23 mouse cellular contexts compared by ENCODE assay signal in genomic region chr6:51258304-51258703, GRCm38 (mm10).
DNase-seq lines count a peak whose midpoint lies in the region; ATAC-seq and TF ChIP-seq lines count a peak whose summit lies in the region.
"Had no signal": no experiment of that assay in that cellular context is flagged by ENCODE, and none has a peak within 500 bp of the region (broad histone marks: within the 10 kb centered on the region; RNA-seq: fewer than 3 reads in every experiment).

No protein-coding gene starts in this region.

- no peaks in the 10 kb centered on the region for H3K36me3 ChIP-seq in heart, embryonic 15.5 days
- H3K36me3 ChIP-seq in MEL (ENCODE audit: control insufficient read depth in 1 of 2, insufficient read depth in 2 of 2, low read length in 2 of 2), result 0 out of 4 replicates have a peak, but pooled peaks cover 0 to 3% of the 10 kb centered on the region in 2 experiments
- H3K36me3 ChIP-seq: embryonic facial prominence, embryonic 15.5 days; forebrain, embryonic 10.5 days; G1E; heart, embryonic 10.5 days; hindbrain, embryonic 13.5 days; intestine, embryonic 15.5 days had no signal

- no peak overlapping the region for H3K4me3 ChIP-seq in heart, embryonic 15.5 days
- H3K4me3 ChIP-seq in MEL (ENCODE audit: control insufficient read depth in 1 of 2, insufficient read depth in 1 of 2, low read depth in 2 of 2, low read length in 2 of 2), result no peak overlapping the region
- H3K4me3 ChIP-seq: embryonic facial prominence, embryonic 15.5 days; erythroblast, embryonic 14.5 days; forebrain, embryonic 10.5 days; gastrocnemius, adult 2 months; heart, embryonic 10.5 days; hindbrain, embryonic 13.5 days; intestine, embryonic 15.5 days had no signal

- TF ChIP-seq POLR2A in MEL (IDR thresholded peaks at IDR 0.05; ENCODE audit: control insufficient read depth in 1 of 2, insufficient read depth in 1 of 2, low read depth in 1 of 2, low read length in 2 of 2, poor library complexity in 1 of 2), result no peak

- peak; percentile 53; the same call in 1 of the 2 replicates for ATAC-seq in heart, embryonic 15.5 days (replicated peaks; ENCODE audit: insufficient number of reproducible peaks, insufficient read depth, low FRiP score, low read depth)
- peak; percentile 60 for ATAC-seq in megakaryocyte progenitor cell, adult 5-6 weeks (replicated peaks; ENCODE audit: poor library complexity)
- ATAC-seq: forebrain, embryonic 14.5 days had no signal

- TF ChIP-seq CTCF in MEL (IDR thresholded peaks at IDR 0.05 in 2 of 3, conservative IDR thresholded peaks at IDR 0.05 in 1 of 3; ENCODE audit: control insufficient read depth in 1 of 3, insufficient read depth in 1 of 3, low read depth in 2 of 3, low read length in 3 of 3, poor library complexity in 1 of 3, severe bottlenecking in 1 of 3), result no peak

- 55% methylated on average over 2 of the region's 2 CpGs for WGBS in heart, embryonic 15.5 days

- TF ChIP-seq EP300 in MEL (IDR thresholded peaks at IDR 0.05; ENCODE audit: low read depth in 1 of 2, low read length in 2 of 2), result peak; percentile 59 to 76

- no peak overlapping the region for H3K4me2 ChIP-seq in heart, embryonic 15.5 days
- H3K4me2 ChIP-seq: embryonic facial prominence, embryonic 15.5 days; hindbrain, embryonic 13.5 days; intestine, embryonic 15.5 days had no signal

- no peaks in the 10 kb centered on the region for H3K9me3 ChIP-seq in heart, embryonic 15.5 days (replicated peaks)
- H3K9me3 ChIP-seq in MEL (replicated peaks; ENCODE audit: insufficient read depth, low read length), result no peaks in the 10 kb centered on the region
- H3K9me3 ChIP-seq: embryonic facial prominence, embryonic 15.5 days; forebrain, embryonic 10.5 days; heart, embryonic 10.5 days; hindbrain, embryonic 13.5 days; intestine, embryonic 15.5 days had no signal

- TF ChIP-seq RAD21 in MEL (IDR thresholded peaks at IDR 0.05; ENCODE audit: low read depth, low read length), result no peak

- no peak for DNase-seq in heart, postnatal 36 days
- peak; percentile 24 for DNase-seq in 416B (ENCODE audit: low read depth)
- DNase-seq in MEL (ENCODE audit: low read depth, low spot score), result peak; percentile 47
- DNase-seq in MN1 (ENCODE audit: low spot score), result no peak
- DNase-seq in spleen, adult 18-20 months, result no peak
- DNase-seq: adrenal gland, adult 8-10 months; adrenal gland, postnatal 36 days; cerebellum, adult 2 months; cerebellum, postnatal 10 days; embryo, embryonic 11 days; gastrocnemius, adult 2 months; gastrocnemius, postnatal 25 days; heart, adult 11 months had no signal

- no peaks in the 10 kb centered on the region; the same call in 1 of the 2 replicates for H3K4me1 ChIP-seq in heart, embryonic 15.5 days (replicated peaks)
- no peaks in the 10 kb centered on the region for H3K4me1 ChIP-seq in MEL (ENCODE audit: control insufficient read depth in 1 of 2, insufficient read depth in 2 of 2, low read length in 2 of 2)
- H3K4me1 ChIP-seq: forebrain, embryonic 10.5 days; hindbrain, embryonic 13.5 days; intestine, embryonic 15.5 days had no signal

- no peak overlapping the region for H3K27ac ChIP-seq in heart, embryonic 15.5 days
- no peak overlapping the region for H3K27ac ChIP-seq in MEL (ENCODE audit: control insufficient read depth, low read depth, low read length)
- H3K27ac ChIP-seq: embryonic facial prominence, embryonic 15.5 days; forebrain, embryonic 10.5 days; gastrocnemius, adult 2 months; heart, embryonic 10.5 days; hindbrain, embryonic 13.5 days; intestine, embryonic 15.5 days had no signal

- no peaks in the 10 kb centered on the region for H3K79me2 ChIP-seq in MEL (ENCODE audit: control insufficient read depth, insufficient read depth, low read length, poor library complexity)

- H3K27me3 ChIP-seq in heart, embryonic 15.5 days, result no peaks in the 10 kb centered on the region
- H3K27me3 ChIP-seq in MEL (ENCODE audit: control insufficient read depth in 1 of 2, insufficient read depth in 2 of 2, low read length in 2 of 2), result no peaks in the 10 kb centered on the region
- H3K27me3 ChIP-seq: embryonic facial prominence, embryonic 15.5 days; hindbrain, embryonic 13.5 days; intestine, embryonic 15.5 days had no signal

- intact Hi-C loops in heart, postnatal 36 days (cut with DNase I), result no loop called here

- no peak overlapping the region for H3K9ac ChIP-seq in heart, embryonic 15.5 days
- no peak overlapping the region for H3K9ac ChIP-seq in MEL (ENCODE audit: control insufficient read depth, low read depth, low read length, poor library complexity, severe bottlenecking)
- H3K9ac ChIP-seq: embryonic facial prominence, embryonic 15.5 days; hindbrain, embryonic 13.5 days; intestine, embryonic 15.5 days had no signal

TF ChIP-seq in MEL, 35 proteins besides CTCF, POLR2A, EP300 and RAD21:
- TF ChIP-seq GATA1 (IDR thresholded peaks at IDR 0.05; ENCODE audit: low read depth, low read length) (peak; percentile 40; the same call in 1 of the 2 replicates), MEF2A (IDR thresholded peaks at IDR 0.05; ENCODE audit: extremely low read depth, insufficient replicate concordance, low read depth, low read length, poor library complexity, severe bottlenecking) (no peak), ZC3H11A (IDR thresholded peaks at IDR 0.05; ENCODE audit: low read depth, low read length) (no peak), JUND (IDR thresholded peaks at IDR 0.05; ENCODE audit: low read depth, low read length) (no peak), CHD2 (IDR thresholded peaks at IDR 0.05; ENCODE audit: low read length) (no peak), MAX (IDR thresholded peaks at IDR 0.05; ENCODE audit: low read length) (no peak), TAL1 (IDR thresholded peaks at IDR 0.05; ENCODE audit: low read length) (peak; percentile 17), TCF12 (IDR thresholded peaks at IDR 0.05; ENCODE audit: low read depth, low read length) (peak; percentile 66), HCFC1 (IDR thresholded peaks at IDR 0.05; ENCODE audit: low read depth, low read length) (no peak), NELFE (IDR thresholded peaks at IDR 0.05; ENCODE audit: low read depth, low read length) (no peak), ZMIZ1 (IDR thresholded peaks at IDR 0.05; ENCODE audit: low read depth, low read length) (no peak), CHD1 (IDR thresholded peaks at IDR 0.05; ENCODE audit: low read depth, low read length) (no peak), MAZ (IDR thresholded peaks at IDR 0.05; ENCODE audit: low read depth, low read length) (no peak), TBP (IDR thresholded peaks at IDR 0.05; ENCODE audit: low read depth, low read length) (no peak), NRF1 (IDR thresholded peaks at IDR 0.05; ENCODE audit: insufficient read depth, low read depth, low read length, poor library complexity, severe bottlenecking) (no peak), BHLHE40 (IDR thresholded peaks at IDR 0.05; ENCODE audit: borderline replicate concordance, low read depth, low read length) (no peak), POLR2AphosphoS5 (IDR thresholded peaks at IDR 0.05; ENCODE audit: borderline replicate concordance, low read depth, low read length) (no peak), MYB (IDR thresholded peaks at IDR 0.05; ENCODE audit: low read depth, low read length) (no peak), RCOR1 (IDR thresholded peaks at IDR 0.05; ENCODE audit: low read depth, low read length) (peak; percentile 74), MAFK (IDR thresholded peaks at IDR 0.05; ENCODE audit: borderline replicate concordance, low read depth, low read length) (no peak)

Comparison
In these comparisons a context has a peak if more than half of its experiments do, and no peak if none do; other contexts are left out.
1. DNase-seq: peak in 416B (single experiment) and MEL (single experiment); none in heart, postnatal 36 days (0 of 2), MN1 (single experiment) and spleen, adult 18-20 months (0 of 2).